Mouse (Mus musculus): ENCODE measurements around the gene Plb1. TPM values are rescaled to one million over a fixed set of nuclear protein-coding genes. Genes with fewer than 3 reads are reported as not detected.

The Plb1 gene
- total and polyA plus RNA-seq, 2 experiments, result under 0.01 to 0.02 TPM

GRCm38 (mm10) chr5:32206726-32207125 is 25.8 kb upstream of the Plb1 start:
- H3K4me1 ChIP-seq (ENCODE audit: control insufficient read depth, insufficient read depth, low read length), result no peaks in the 10 kb centered on the region; the same call in 1 of the 2 replicates
- TF ChIP-seq POLR2A (IDR thresholded peaks at IDR 0.05; ENCODE audit: extremely low read depth, insufficient read depth, low read length), result no peak
- TF ChIP-seq CTCF (IDR thresholded peaks at IDR 0.05; ENCODE audit: low read depth, low read length), result no peak
- peak; percentile 79 for DNase-seq (ENCODE audit: extremely low read depth, low read depth, low spot score)
- H3K36me3 ChIP-seq (ENCODE audit: control insufficient read depth, insufficient read depth, low read length), result no peaks in the 10 kb centered on the region
- no peak overlapping the region; the same call in 1 of the 2 replicates for H3K27ac ChIP-seq (replicated peaks; ENCODE audit: insufficient read depth, low read depth, low read length)
- H3K4me3 ChIP-seq (ENCODE audit: insufficient read depth, low read depth, low read length), result no peak overlapping the region
- 42% methylated on average over 2 of the region's 2 CpGs for WGBS
- no peak overlapping the region for H3K9ac ChIP-seq (ENCODE audit: low read depth, low read length)
- no peaks in the 10 kb centered on the region for H3K27me3 ChIP-seq (ENCODE audit: control insufficient read depth, insufficient read depth, low read length)
- no peaks in the 10 kb centered on the region for H3K79me2 ChIP-seq (ENCODE audit: control insufficient read depth, insufficient read depth, low read length)

DNA sequence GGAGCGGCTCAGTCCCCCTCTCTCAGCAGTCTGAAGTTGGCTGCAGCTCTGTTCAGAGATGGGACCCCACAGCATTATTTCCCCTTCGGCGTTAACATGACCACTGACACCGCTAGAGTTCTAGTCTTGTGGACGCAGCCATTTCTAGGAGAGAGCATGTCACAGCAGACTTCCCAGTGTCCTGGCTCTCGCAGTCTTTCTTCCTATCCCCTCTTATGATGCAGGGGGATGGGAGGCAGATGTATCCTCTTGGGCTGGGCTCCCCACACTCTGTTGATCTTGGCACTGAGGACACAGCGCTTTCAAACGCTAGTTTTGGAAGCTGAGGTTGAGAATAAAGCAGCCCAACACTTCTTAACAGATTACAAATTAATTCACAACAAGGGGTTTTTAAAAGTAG is 24.0 kb upstream of the Plb1 start:
- H3K27ac ChIP-seq (replicated peaks; ENCODE audit: insufficient read depth, low read depth, low read length), result no peak overlapping the region
- H3K79me2 ChIP-seq (ENCODE audit: control insufficient read depth, insufficient read depth, low read length), result no peaks in the 10 kb centered on the region
- H3K27me3 ChIP-seq (ENCODE audit: control insufficient read depth, insufficient read depth, low read length), result no peaks in the 10 kb centered on the region
- 77% methylated on average over 8 of the region's 8 CpGs for WGBS
- no peak overlapping the region for H3K4me3 ChIP-seq (ENCODE audit: insufficient read depth, low read depth, low read length)
- no peaks in the 10 kb centered on the region for H3K36me3 ChIP-seq (ENCODE audit: control insufficient read depth, insufficient read depth, low read length)
- no peak for TF ChIP-seq POLR2A (IDR thresholded peaks at IDR 0.05; ENCODE audit: extremely low read depth, insufficient read depth, low read length)
- no peak for TF ChIP-seq CTCF (IDR thresholded peaks at IDR 0.05; ENCODE audit: low read depth, low read length)
- no peak overlapping the region for H3K9ac ChIP-seq (ENCODE audit: low read depth, low read length)
- no peak for DNase-seq (ENCODE audit: extremely low read depth, low read depth, low spot score)
- H3K4me1 ChIP-seq (ENCODE audit: control insufficient read depth, insufficient read depth, low read length), result no peaks in the 10 kb centered on the region; the same call in 1 of the 2 replicates

DNA sequence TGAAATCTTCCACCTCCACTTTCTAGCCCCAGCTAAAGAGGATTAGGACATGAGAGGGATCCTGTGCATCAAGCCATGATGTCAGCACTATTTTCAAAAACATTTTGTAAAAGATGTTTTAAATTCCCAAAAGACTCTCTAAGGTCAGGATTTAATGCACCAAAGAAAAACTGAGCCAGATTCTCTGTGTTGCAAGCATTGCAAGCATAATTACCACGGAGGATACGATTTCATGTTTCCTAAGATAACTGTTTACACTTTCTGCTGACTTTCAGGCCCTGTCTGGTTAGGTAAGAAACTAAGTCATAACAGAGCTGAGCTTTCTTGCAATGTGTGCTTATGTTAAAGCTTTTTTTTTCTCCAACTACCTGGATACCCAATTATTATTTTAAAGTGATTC is 21.5 kb upstream of the Plb1 start:
- WGBS, result 39% methylated on average over 2 of the region's 2 CpGs

DNA sequence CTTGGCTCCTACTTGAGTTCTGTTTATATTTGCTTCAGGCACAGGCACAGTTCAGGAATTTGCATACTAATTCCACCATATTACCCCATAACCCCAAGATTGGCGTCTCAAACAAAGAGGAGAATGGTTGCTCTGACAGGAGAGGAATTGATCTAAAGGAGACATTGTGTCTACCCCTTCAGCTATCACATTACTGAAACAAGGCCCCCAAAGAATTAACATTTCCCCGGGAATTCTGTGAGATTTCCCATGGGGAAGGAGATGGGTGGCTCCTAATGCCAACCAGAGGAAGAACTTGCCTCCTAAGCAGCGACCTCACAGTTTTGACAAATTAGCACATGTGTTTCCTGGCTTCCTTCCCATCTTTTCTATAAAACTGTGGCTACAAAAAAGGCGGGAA is 18.8 kb upstream of the Plb1 start:
- no peak for TF ChIP-seq CTCF (IDR thresholded peaks at IDR 0.05; ENCODE audit: low read depth, low read length)
- TF ChIP-seq POLR2A (IDR thresholded peaks at IDR 0.05; ENCODE audit: extremely low read depth, insufficient read depth, low read length), result no peak
- Histone ChIP-seq H3K36me3 (ENCODE audit: control insufficient read depth, insufficient read depth, low read length) (no peaks in the 10 kb centered on the region), H3K4me3 (ENCODE audit: insufficient read depth, low read depth, low read length) (no peak overlapping the region), H3K27me3 (ENCODE audit: control insufficient read depth, insufficient read depth, low read length) (no peaks in the 10 kb centered on the region), H3K4me1 (ENCODE audit: control insufficient read depth, insufficient read depth, low read length) (no peaks in the 10 kb centered on the region), H3K79me2 (ENCODE audit: control insufficient read depth, insufficient read depth, low read length) (no peaks in the 10 kb centered on the region), H3K9ac (ENCODE audit: low read depth, low read length) (no peak overlapping the region), H3K27ac (replicated peaks; ENCODE audit: insufficient read depth, low read depth, low read length) (no peak overlapping the region)
- no peak for DNase-seq (ENCODE audit: extremely low read depth, low read depth, low spot score)
- WGBS, result 72% methylated on average over 4 of the region's 4 CpGs

More for the DNA sequence above, 21.5 kb upstream of the Plb1 start:
- TF ChIP-seq POLR2A (IDR thresholded peaks at IDR 0.05; ENCODE audit: extremely low read depth, insufficient read depth, low read length), result no peak
- TF ChIP-seq CTCF (IDR thresholded peaks at IDR 0.05; ENCODE audit: low read depth, low read length), result no peak
- H3K27ac ChIP-seq (replicated peaks; ENCODE audit: insufficient read depth, low read depth, low read length), result no peak overlapping the region
- no peak overlapping the region for H3K9ac ChIP-seq (ENCODE audit: low read depth, low read length)
- H3K79me2 ChIP-seq (ENCODE audit: control insufficient read depth, insufficient read depth, low read length), result no peaks in the 10 kb centered on the region
- no peaks in the 10 kb centered on the region for H3K36me3 ChIP-seq (ENCODE audit: control insufficient read depth, insufficient read depth, low read length)
- no peaks in the 10 kb centered on the region for H3K27me3 ChIP-seq (ENCODE audit: control insufficient read depth, insufficient read depth, low read length)
- H3K4me1 ChIP-seq (ENCODE audit: control insufficient read depth, insufficient read depth, low read length), result no peaks in the 10 kb centered on the region; the same call in 1 of the 2 replicates
- no peak for DNase-seq (ENCODE audit: extremely low read depth, low read depth, low spot score)
- H3K4me3 ChIP-seq (ENCODE audit: insufficient read depth, low read depth, low read length), result no peak overlapping the region

DNA sequence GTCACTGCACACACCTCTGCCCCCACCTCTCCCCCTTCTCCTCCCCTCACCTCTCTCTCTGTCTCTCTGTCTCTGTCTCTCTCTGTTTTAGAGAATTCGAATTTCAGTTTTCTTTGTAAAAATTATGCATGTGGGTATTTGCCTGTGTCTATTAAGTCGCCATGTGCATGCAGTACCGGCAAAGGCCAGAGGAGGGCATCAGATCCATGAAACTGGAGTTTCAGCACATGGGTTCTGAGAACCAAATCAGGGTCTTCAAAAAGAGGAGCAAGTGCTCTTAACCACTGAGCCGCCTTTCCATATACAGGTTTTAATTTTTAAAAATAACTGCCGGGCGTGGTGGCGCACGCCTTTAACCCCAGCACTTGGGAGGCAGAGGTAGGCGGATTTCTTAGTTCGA is 17.0 kb upstream of the Plb1 start:
- WGBS, result 81% methylated on average over 10 of the region's 10 CpGs
- peak; percentile 39 for DNase-seq (ENCODE audit: extremely low read depth, low read depth, low spot score)
- Histone ChIP-seq H3K27me3 (ENCODE audit: control insufficient read depth, insufficient read depth, low read length) (no peaks in the 10 kb centered on the region), H3K27ac (replicated peaks; ENCODE audit: insufficient read depth, low read depth, low read length) (no peak overlapping the region), H3K79me2 (ENCODE audit: control insufficient read depth, insufficient read depth, low read length) (no peaks in the 10 kb centered on the region), H3K36me3 (ENCODE audit: control insufficient read depth, insufficient read depth, low read length) (no peaks in the 10 kb centered on the region), H3K9ac (ENCODE audit: low read depth, low read length) (no peak overlapping the region), H3K4me3 (ENCODE audit: insufficient read depth, low read depth, low read length) (no peak overlapping the region), H3K4me1 (ENCODE audit: control insufficient read depth, insufficient read depth, low read length) (no peaks in the 10 kb centered on the region)
- no peak for TF ChIP-seq POLR2A (IDR thresholded peaks at IDR 0.05; ENCODE audit: extremely low read depth, insufficient read depth, low read length)
- TF ChIP-seq CTCF (IDR thresholded peaks at IDR 0.05; ENCODE audit: low read depth, low read length), result peak; percentile 61; the same call in 1 of the 2 replicates

GRCm38 (mm10) chr5:32216465-32216864 is 16.0 kb upstream of the Plb1 start:
- Histone ChIP-seq H3K36me3 (ENCODE audit: control insufficient read depth, insufficient read depth, low read length) (no peaks in the 10 kb centered on the region), H3K4me1 (ENCODE audit: control insufficient read depth, insufficient read depth, low read length) (no peaks in the 10 kb centered on the region), H3K9ac (ENCODE audit: low read depth, low read length) (no peak overlapping the region), H3K4me3 (ENCODE audit: insufficient read depth, low read depth, low read length) (no peak overlapping the region), H3K27me3 (ENCODE audit: control insufficient read depth, insufficient read depth, low read length) (no peaks in the 10 kb centered on the region), H3K27ac (replicated peaks; ENCODE audit: insufficient read depth, low read depth, low read length) (no peak overlapping the region), H3K79me2 (ENCODE audit: control insufficient read depth, insufficient read depth, low read length) (no peaks in the 10 kb centered on the region)
- peak; percentile 59 for DNase-seq (ENCODE audit: extremely low read depth, low read depth, low spot score)
- WGBS, result 67% methylated on average over 4 of the region's 4 CpGs
- TF ChIP-seq CTCF (IDR thresholded peaks at IDR 0.05; ENCODE audit: low read depth, low read length) (no peak), POLR2A (IDR thresholded peaks at IDR 0.05; ENCODE audit: extremely low read depth, insufficient read depth, low read length) (no peak)

Measured in liver, adult 2 months (tissue).